Mouse (Mus musculus): ENCODE data around the gene Spata31d1b.

- TF ChIP-seq EP300 (optimal IDR thresholded peaks at IDR 0.05) (no peak), CTCF (IDR thresholded peaks at IDR 0.05; ENCODE audit: low read depth) (no peak)
Measured at GRCm38 (mm10) chr13:59674215-59674614, 37.9 kb upstream of the Spata31d1b start.

All from stomach, postnatal 0 days (tissue).